Mouse (Mus musculus): ENCODE measurements at regions not wholly inside any gene's neighbourhood (a gene's known extent, or its start where the extent isn't known, plus 50 kb on each side); places are given as distances from the start of the nearest gene placed in this dataset.
A peak's percentile ranks its signal among the peaks of the same experiment; 100 is the strongest.

GRCm38 (mm10) chr11:63294476-63294875 lies 165.7 kb downstream of the Pmp22 start:
- Histone ChIP-seq H3K36me3 (replicated peaks) (no peaks in the 10 kb centered on the region), H3K4me2 (no peak overlapping the region), H3K27ac (no peak overlapping the region), H3K9ac (no peak overlapping the region), H3K27me3 (no peaks in the 10 kb centered on the region), H3K4me3 (replicated peaks) (no peak overlapping the region), H3K9me3 (no peaks in the 10 kb centered on the region), H3K4me1 (peaks cover 5% of the 10 kb centered on the region)
- no peak for ATAC-seq (ENCODE audit: low FRiP score)
- whole genome bisulfite sequencing, result 87% methylated on average over 3 of the region's 3 CpGs

- no peak for ATAC-seq (ENCODE audit: low FRiP score)
- Histone ChIP-seq H3K27ac (no peak overlapping the region), H3K4me1 (peaks cover 21% of the 10 kb centered on the region), H3K27me3 (0 out of 2 replicates have a peak, but pooled peaks cover 2% of the 10 kb centered on the region), H3K36me3 (replicated peaks) (no peaks in the 10 kb centered on the region), H3K9me3 (no peaks in the 10 kb centered on the region), H3K4me3 (replicated peaks) (no peak overlapping the region), H3K4me2 (no peak overlapping the region), H3K9ac (no peak overlapping the region)
- 86% methylated on average over 3 of the region's 3 CpGs for WGBS
Observed at GRCm38 (mm10) chr11:63296476-63296875, 167.7 kb downstream of the Pmp22 start.

DNA sequence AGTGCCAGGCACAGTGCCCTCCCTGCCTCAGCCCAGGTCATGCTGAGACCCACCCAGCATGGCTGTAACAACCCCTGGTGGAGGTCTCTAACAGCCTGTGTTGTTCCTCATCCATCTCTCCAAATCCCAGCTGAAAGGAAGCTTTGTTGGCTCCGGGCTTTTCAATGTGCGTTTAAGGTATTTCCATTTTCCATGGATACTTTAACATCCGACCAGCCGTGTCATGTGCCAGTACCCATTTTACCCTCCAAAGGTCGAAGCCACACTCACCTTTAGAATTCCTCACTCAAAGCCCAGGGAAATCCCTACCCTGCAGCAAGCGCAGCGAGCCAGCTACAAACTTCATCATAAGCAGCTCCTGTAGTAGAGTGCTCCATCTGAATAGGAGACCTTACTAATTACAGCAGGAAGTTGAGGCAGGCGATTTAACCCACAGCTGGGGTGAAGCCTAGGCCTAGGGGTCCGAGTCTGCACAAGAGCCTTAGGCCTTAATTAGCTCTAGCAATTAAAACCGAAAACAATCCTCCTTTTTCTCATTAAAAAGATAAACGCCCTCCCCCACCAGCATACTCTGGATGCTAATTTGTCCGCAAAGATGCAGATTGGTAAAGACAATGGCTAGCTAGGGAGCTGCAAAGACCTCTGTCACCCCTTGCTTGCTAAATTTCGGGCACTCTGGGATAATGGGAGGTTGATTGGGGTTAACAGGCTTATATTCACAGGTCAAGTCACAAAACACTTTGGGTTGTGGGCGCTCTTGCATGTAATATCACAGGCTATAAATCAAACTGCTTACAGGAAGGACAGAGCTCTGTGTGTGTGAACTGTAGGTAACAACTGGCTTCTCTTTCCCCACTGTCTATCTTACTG lies 171.2 kb downstream of the Pmp22 start:
- ATAC-seq (ENCODE audit: low FRiP score), result peak; percentile 89
- H3K4me2 ChIP-seq, result peak overlapping the region; percentile 4
- no peaks in the 10 kb centered on the region for H3K36me3 ChIP-seq (replicated peaks)
- no peak overlapping the region for H3K9ac ChIP-seq
- H3K9me3 ChIP-seq, result no peaks in the 10 kb centered on the region
- peak overlapping the region; percentile 66 for H3K27ac ChIP-seq
- 8% methylated on average over 14 of the region's 14 CpGs for WGBS
- no peak overlapping the region for H3K4me3 ChIP-seq (replicated peaks)
- H3K27me3 ChIP-seq, result peaks cover 12% of the 10 kb centered on the region; the same call in 1 of the 2 replicates
- peaks cover 21% of the 10 kb centered on the region for H3K4me1 ChIP-seq

- Histone ChIP-seq H3K4me1 (no peaks in the 10 kb centered on the region; the same call in 1 of the 2 replicates), H3K9me3 (no peaks in the 10 kb centered on the region), H3K36me3 (replicated peaks) (no peaks in the 10 kb centered on the region), H3K27ac (no peak overlapping the region), H3K4me3 (replicated peaks) (no peak overlapping the region), H3K27me3 (no peaks in the 10 kb centered on the region), H3K4me2 (no peak overlapping the region), H3K9ac (no peak overlapping the region)
- WGBS, result 90% methylated on average over 4 of the region's 4 CpGs
- no peak for ATAC-seq (ENCODE audit: low FRiP score)
Observed at GRCm38 (mm10) chr11:63325166-63325565, 196.4 kb downstream of the Pmp22 start.

- Histone ChIP-seq H3K4me2 (no peak overlapping the region), H3K27ac (no peak overlapping the region), H3K4me3 (replicated peaks) (no peak overlapping the region), H3K9ac (no peak overlapping the region), H3K9me3 (no peaks in the 10 kb centered on the region), H3K4me1 (no peaks in the 10 kb centered on the region; the same call in 1 of the 2 replicates), H3K36me3 (replicated peaks) (no peaks in the 10 kb centered on the region), H3K27me3 (no peaks in the 10 kb centered on the region)
- ATAC-seq (ENCODE audit: low FRiP score), result no peak
- 73% methylated on average over 5 of the region's 5 CpGs for WGBS
Observed at GRCm38 (mm10) chr11:63326864-63327263, 198.1 kb downstream of the Pmp22 start.

- ATAC-seq (ENCODE audit: low FRiP score), result no peak
- Histone ChIP-seq H3K36me3 (replicated peaks) (no peaks in the 10 kb centered on the region), H3K9ac (no peak overlapping the region), H3K4me3 (replicated peaks) (no peak overlapping the region), H3K4me1 (no peaks in the 10 kb centered on the region), H3K27me3 (no peaks in the 10 kb centered on the region), H3K27ac (no peak overlapping the region), H3K4me2 (no peak overlapping the region), H3K9me3 (no peaks in the 10 kb centered on the region)
- 86% methylated on average over 9 of the region's 9 CpGs for WGBS
Observed at GRCm38 (mm10) chr11:63337503-63337902, 208.7 kb downstream of the Pmp22 start.

DNA sequence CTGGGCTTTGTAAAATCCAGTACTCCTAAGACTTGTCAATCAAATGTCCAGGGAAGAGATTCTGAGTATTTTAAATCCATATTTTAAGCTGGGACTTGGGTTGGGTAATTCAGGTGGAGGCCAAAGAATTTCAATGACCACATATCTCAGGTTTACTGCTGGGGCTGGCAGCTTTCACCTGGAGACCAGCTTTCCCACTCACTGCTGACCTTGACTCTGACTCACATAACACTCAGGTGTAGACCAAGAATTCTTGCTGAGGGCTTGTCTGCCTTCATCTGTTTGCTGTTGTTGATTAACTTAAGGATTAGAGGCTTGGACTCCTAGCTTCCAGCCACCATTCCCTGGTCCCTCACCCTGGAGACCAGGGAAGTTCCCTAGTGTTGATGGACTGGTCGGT lies 209.5 kb downstream of the Pmp22 start:
- no peak overlapping the region for H3K27ac ChIP-seq
- no peak overlapping the region for H3K4me3 ChIP-seq (replicated peaks)
- no peak for ATAC-seq (ENCODE audit: low FRiP score)
- no peaks in the 10 kb centered on the region for H3K4me1 ChIP-seq
- 92% methylated on average over 1 of the region's 1 CpGs for WGBS
- H3K9me3 ChIP-seq, result no peaks in the 10 kb centered on the region
- no peak overlapping the region for H3K4me2 ChIP-seq
- no peaks in the 10 kb centered on the region for H3K27me3 ChIP-seq
- H3K36me3 ChIP-seq (replicated peaks), result no peaks in the 10 kb centered on the region
- H3K9ac ChIP-seq, result no peak overlapping the region

DNA sequence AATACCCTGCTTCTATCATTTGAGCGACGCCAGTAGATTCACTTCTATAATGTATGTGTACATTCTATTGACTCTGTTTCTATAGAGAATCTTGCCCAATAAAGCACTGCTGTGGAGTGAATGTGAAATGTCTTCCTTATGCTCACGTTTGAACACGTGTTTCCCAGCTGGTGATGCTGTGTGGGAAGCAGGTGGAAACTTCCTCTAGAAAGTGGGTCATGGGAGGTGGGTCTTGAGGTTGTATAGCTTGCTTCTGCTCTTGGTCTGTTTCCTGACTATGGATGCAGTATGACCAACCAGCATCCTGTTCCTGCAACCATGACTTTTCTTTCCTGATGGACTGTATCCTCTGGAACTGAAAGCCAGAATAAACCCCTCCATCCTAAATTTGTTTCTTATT lies 216.9 kb downstream of the Pmp22 start:
- peaks cover 12% of the 10 kb centered on the region; the same call in 1 of the 2 replicates for H3K27me3 ChIP-seq
- no peak overlapping the region for H3K4me2 ChIP-seq
- H3K27ac ChIP-seq, result no peak overlapping the region
- WGBS, result 85% methylated on average over 4 of the region's 4 CpGs
- H3K36me3 ChIP-seq (replicated peaks), result no peaks in the 10 kb centered on the region
- H3K4me3 ChIP-seq (replicated peaks), result no peak overlapping the region
- no peak for ATAC-seq (ENCODE audit: low FRiP score)
- no peak overlapping the region for H3K9ac ChIP-seq
- no peaks in the 10 kb centered on the region for H3K9me3 ChIP-seq
- H3K4me1 ChIP-seq, result peaks cover 11% of the 10 kb centered on the region

GRCm38 (mm10) chr11:63350123-63350696 lies 221.4 kb downstream of the Pmp22 start:
- 18% methylated on average over 7 of the region's 7 CpGs for WGBS

GRCm38 (mm10) chr11:63351999-63352398 lies 223.2 kb downstream of the Pmp22 start:
- H3K27me3 ChIP-seq, result peaks cover 14% of the 10 kb centered on the region
- H3K36me3 ChIP-seq (replicated peaks), result no peaks in the 10 kb centered on the region
- WGBS, result 91% methylated on average over 8 of the region's 8 CpGs
- H3K9me3 ChIP-seq, result no peaks in the 10 kb centered on the region
- peaks cover 18% of the 10 kb centered on the region for H3K4me1 ChIP-seq
- no peak for ATAC-seq (ENCODE audit: low FRiP score)
- H3K27ac ChIP-seq, result no peak overlapping the region
- H3K4me3 ChIP-seq (replicated peaks), result no peak overlapping the region
- no peak overlapping the region for H3K9ac ChIP-seq
- H3K4me2 ChIP-seq, result no peak overlapping the region

More at GRCm38 (mm10) chr11:63350123-63350696, 221.4 kb downstream of the Pmp22 start:
- H3K9ac ChIP-seq, result no peak overlapping the region
- no peak for ATAC-seq (ENCODE audit: low FRiP score)
- peak overlapping the region; percentile 57; the same call in 1 of the 2 replicates for H3K27ac ChIP-seq
- H3K9me3 ChIP-seq, result no peaks in the 10 kb centered on the region
- peaks cover 18% of the 10 kb centered on the region for H3K4me1 ChIP-seq
- no peak overlapping the region for H3K4me3 ChIP-seq (replicated peaks)
- H3K4me2 ChIP-seq, result no peak overlapping the region
- H3K27me3 ChIP-seq, result peaks cover 12% of the 10 kb centered on the region
- no peaks in the 10 kb centered on the region for H3K36me3 ChIP-seq (replicated peaks)

- Histone ChIP-seq H3K4me1 (peaks cover 18% of the 10 kb centered on the region), H3K4me3 (replicated peaks) (no peak overlapping the region), H3K9ac (no peak overlapping the region), H3K4me2 (no peak overlapping the region), H3K36me3 (replicated peaks) (no peaks in the 10 kb centered on the region), H3K27me3 (peaks cover 13% of the 10 kb centered on the region), H3K27ac (no peak overlapping the region), H3K9me3 (no peaks in the 10 kb centered on the region)
- WGBS, result 91% methylated on average over 3 of the region's 3 CpGs
- no peak for ATAC-seq (ENCODE audit: low FRiP score)
Observed at GRCm38 (mm10) chr11:63352990-63353389, 224.2 kb downstream of the Pmp22 start.

DNA sequence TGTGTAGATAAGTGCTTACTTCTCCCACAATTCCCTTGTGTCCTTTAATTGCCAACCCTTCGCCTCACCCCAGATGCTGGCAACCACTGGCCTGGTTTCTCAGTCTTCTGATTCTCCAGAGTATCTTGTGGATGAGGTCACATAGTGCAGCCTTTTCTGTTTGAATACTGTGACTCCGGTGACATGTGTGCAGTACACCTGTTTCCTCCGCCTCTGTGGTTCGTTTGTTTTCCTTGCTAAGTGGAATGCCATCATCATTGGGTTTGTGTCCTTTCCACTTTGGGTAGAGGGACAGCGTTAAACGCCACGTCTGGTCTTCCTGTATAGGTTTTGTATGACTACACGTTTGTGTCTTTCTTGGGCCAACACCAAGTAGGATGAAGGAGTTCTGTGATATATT lies 224.9 kb downstream of the Pmp22 start:
- Histone ChIP-seq H3K4me2 (no peak overlapping the region), H3K36me3 (replicated peaks) (no peaks in the 10 kb centered on the region), H3K9ac (no peak overlapping the region), H3K27ac (no peak overlapping the region), H3K27me3 (peaks cover 7% of the 10 kb centered on the region), H3K9me3 (no peaks in the 10 kb centered on the region), H3K4me3 (replicated peaks) (no peak overlapping the region), H3K4me1 (peaks cover 18% of the 10 kb centered on the region)
- WGBS, result 92% methylated on average over 8 of the region's 8 CpGs
- ATAC-seq (ENCODE audit: low FRiP score), result no peak
